Mouse (Mus musculus) kidney, postnatal 0 days (tissue): ENCODE measurements around the gene Ebf1. TPM values are rescaled to one million over a fixed set of nuclear protein-coding genes. Genes with fewer than 3 reads are reported as not detected.

Source experiments
- ATAC-seq: fragments of 200-750 bp; cut with Nextera tagmentation; replicated peaks from 2 replicates; pipeline ENCODE4 v1.8.0; 2017; ENCODE audit warnings: low read depth, moderate number of reproducible peaks, moderate TSS enrichment, moderate library complexity; ENCODE audit not compliant: low FRiP score
- DNase-seq: peaks from one replicate; pipeline ENCODE4 v3.0.0-alpha.2; 2016; ENCODE audit warnings: low spot score
- H3K27ac ChIP-seq: fragments of 300-500 bp; sonication (generic); 2 replicates; pipeline ENCODE4 v1.5.1; 2014; ENCODE audit warnings: mild to moderate bottlenecking
- H3K27me3 ChIP-seq: fragments of 300-500 bp; sonication (generic); 2 replicates; pipeline ENCODE4 v1.6.1; 2014; ENCODE audit warnings: low read length, mixed read lengths; ENCODE audit not compliant: insufficient read depth
- H3K36me3 ChIP-seq: fragments of 300-500 bp; sonication (generic); 2 replicates; pipeline ENCODE4 v1.6.1; 2014; ENCODE audit warnings: low read length, mixed read lengths; ENCODE audit not compliant: insufficient read depth
- H3K4me1 ChIP-seq: fragments of 300-500 bp; sonication (generic); replicated peaks from 2 replicates; pipeline ENCODE4 v1.6.1; 2014; ENCODE audit warnings: antibody characterized with exemption, low read length, mixed read lengths; ENCODE audit not compliant: insufficient read depth
- H3K4me2 ChIP-seq: fragments of 300-500 bp; sonication (generic); 2 replicates; pipeline ENCODE4 v1.6.1; 2014; ENCODE audit warnings: mild to moderate bottlenecking, low read length, moderate library complexity, mixed read lengths
- H3K4me3 ChIP-seq: fragments of 300-500 bp; sonication (generic); replicated peaks from 2 replicates; pipeline ENCODE4 v1.5.1; 2014; ENCODE audit warnings: low read depth, low read length
- H3K9ac ChIP-seq: fragments of 300-500 bp; sonication (generic); 2 replicates; pipeline ENCODE4 v1.6.1; 2014; ENCODE audit warnings: low read depth, low read length
- H3K9me3 ChIP-seq: fragments of 300-500 bp; sonication (generic); replicated peaks from 2 replicates; pipeline ENCODE4 v1.6.1; 2016; ENCODE audit warnings: low read length, inconsistent platforms, mixed read lengths
- CTCF ChIP-seq: IDR thresholded peaks from 2 replicates; pipeline ENCODE4 v1.5.1; 2016; ENCODE audit warnings: antibody characterized with exemption, low read depth, mild to moderate bottlenecking, moderate library complexity
- WGBS: fragments of 180-500 bp; shearing (Covaris S2); extraction: QIAGEN DNeasy Blood & Tissue Kit; methylation state at CpG from one replicate; pipeline ENCODE4 v1.1.7; 2014; 5-methylcytosine and 5-hydroxymethylcytosine counted together
- polyA plus RNA-seq: library from polyadenylated mRNA; unstranded; fragments of >200 nt; fragmentation: Nextera tagmentation; extraction: Ambion mirVana; gene quantifications from 2 replicates; pipeline ENCODE4 v1.2.1, GENCODE M21; 2015

Gene Ebf1
- polyA plus RNA-seq, 1 experiment from 2014 or later: 19.6 TPM

DNA sequence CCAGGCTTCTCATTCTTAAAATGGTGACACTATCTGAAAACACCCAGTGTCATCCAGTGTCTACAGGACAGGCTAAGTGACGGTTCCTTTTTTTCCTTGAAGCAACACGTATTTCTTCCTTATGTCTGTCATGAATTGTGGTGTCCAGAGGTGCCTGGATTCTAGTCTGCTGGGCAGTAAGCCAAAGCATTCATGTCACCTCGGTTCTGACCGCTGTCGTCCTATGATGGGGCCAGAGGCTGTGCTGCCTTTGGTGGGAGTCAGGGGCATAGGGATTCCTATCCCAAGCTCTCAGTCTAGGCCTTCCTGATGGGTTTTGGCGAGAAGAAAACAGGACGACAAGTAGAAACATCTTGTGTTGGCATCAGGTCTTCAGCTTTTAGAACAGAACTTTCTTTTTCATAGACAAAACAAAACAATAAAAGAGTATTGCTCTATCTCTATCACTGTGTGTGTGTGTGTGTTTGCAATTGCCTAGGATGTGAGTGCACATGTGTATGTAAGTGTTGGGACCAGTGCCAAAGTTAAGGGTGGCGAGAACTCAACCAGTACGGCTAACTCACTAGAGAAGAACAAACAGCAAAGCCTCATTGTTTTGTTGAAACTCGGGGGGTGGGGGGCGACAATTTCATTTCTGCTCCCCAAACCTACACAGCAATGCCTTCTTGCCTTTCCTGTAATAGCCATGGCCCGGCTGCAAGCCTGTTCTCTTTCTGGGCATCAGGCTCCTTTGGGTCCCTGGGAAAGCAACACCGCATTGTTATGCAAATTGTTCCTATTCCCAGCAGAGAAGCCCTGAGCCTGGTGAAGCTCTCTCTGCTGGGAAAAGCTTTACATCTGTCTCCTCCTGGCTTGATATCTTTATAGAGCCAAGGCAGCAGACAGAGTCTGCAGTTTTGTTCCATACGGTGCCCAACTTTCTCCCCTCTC, 224.3 kb downstream of the Ebf1 start:
- WGBS: 49% methylated on average over 14 of the region's 14 CpGs

DNA sequence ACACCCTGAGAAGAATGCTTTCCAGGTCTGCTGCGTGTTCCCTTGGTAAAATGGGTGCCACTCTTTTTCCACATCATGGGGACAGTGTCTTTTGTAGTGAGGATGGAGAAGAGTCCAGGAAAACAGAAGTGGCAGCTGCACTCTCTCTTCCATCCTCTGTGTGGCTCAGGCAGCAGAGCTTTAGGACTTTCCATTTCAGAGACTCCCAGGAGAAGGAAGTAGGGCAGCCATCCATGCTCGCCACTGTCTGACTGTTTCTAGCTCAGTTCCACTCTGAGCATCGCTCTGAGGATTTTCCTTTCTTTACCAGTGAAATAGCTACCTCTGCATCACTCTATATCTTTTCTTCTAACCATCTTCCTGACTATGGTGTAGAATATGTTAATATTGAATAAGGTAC, 234.8 kb downstream of the Ebf1 start:
- no peak overlapping the region for H3K4me2 ChIP-seq
- H3K36me3 ChIP-seq: no peaks in the 10 kb centered on the region
- H3K27ac ChIP-seq: no peak overlapping the region
- no peaks in the 10 kb centered on the region for H3K9me3 ChIP-seq
- ATAC-seq: no peak
- TF ChIP-seq CTCF: no peak
- H3K27me3 ChIP-seq: no peaks in the 10 kb centered on the region
- H3K4me3 ChIP-seq: no peak overlapping the region
- 87% methylated on average over 3 of the region's 3 CpGs for WGBS
- DNase-seq: no peak
- no peak overlapping the region for H3K9ac ChIP-seq
- peaks cover 5% of the 10 kb centered on the region; the same call in 1 of the 2 replicates for H3K4me1 ChIP-seq

More for the DNA sequence above, 224.3 kb downstream of the Ebf1 start:
- no peak for DNase-seq
- no peaks in the 10 kb centered on the region for H3K9me3 ChIP-seq
- no peak for TF ChIP-seq CTCF
- H3K4me3 ChIP-seq: no peak overlapping the region
- ATAC-seq: no peak
- H3K4me1 ChIP-seq: no peaks in the 10 kb centered on the region
- H3K9ac ChIP-seq: no peak overlapping the region
- no peaks in the 10 kb centered on the region for H3K27me3 ChIP-seq
- H3K4me2 ChIP-seq: no peak overlapping the region
- H3K36me3 ChIP-seq: no peaks in the 10 kb centered on the region
- H3K27ac ChIP-seq: no peak overlapping the region

DNA sequence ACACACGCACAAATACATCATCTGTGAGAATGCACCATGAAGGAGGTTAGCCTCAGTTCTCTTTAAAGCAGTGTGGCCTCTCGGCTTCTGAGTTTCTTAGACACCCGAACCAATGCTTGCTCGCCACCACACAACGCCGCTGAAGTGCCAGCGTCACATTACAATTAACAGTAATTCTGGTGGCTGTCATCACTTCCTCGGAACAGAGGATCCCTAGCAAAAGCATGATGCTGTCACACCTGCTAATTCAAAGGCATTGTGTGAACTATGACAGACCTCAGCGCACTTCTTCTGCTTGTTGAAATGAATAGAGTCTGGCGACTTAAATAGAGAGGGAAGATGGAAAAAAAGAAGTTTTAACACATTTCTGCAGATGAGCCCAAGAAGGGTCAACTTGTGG, 235.8 kb downstream of the Ebf1 start:
- 81% methylated on average over 10 of the region's 10 CpGs for WGBS
- TF ChIP-seq CTCF: no peak
- H3K36me3 ChIP-seq: no peaks in the 10 kb centered on the region
- no peak overlapping the region for H3K4me3 ChIP-seq
- ATAC-seq (no peak), DNase-seq (no peak)
- H3K9me3 ChIP-seq: no peaks in the 10 kb centered on the region
- no peak overlapping the region for H3K9ac ChIP-seq
- H3K27me3 ChIP-seq: no peaks in the 10 kb centered on the region
- peaks cover 5% of the 10 kb centered on the region; the same call in 1 of the 2 replicates for H3K4me1 ChIP-seq
- H3K27ac ChIP-seq: no peak overlapping the region
- no peak overlapping the region for H3K4me2 ChIP-seq

DNA sequence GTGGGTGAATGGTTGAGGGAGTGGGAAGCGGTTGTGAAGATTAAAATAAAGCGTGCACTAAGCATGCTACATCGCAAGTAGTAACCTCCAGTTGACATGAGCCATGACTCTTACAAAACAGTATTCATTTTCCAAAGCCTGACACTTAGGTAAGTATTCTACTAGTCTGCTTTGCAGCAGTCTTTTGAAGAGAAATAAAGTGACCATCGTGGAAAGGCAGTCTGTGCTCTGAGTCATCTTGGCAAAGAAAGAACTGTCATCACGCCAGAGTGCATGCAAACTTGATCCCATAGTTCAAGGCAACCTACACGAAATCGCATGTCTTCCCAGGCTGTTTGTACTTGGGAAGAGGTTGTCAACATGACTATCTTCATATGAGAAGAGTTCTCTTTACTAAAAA, 237.4 kb downstream of the Ebf1 start:
- Histone ChIP-seq H3K27me3 (no peaks in the 10 kb centered on the region), H3K4me2 (no peak overlapping the region), H3K4me3 (no peak overlapping the region), H3K9me3 (no peaks in the 10 kb centered on the region), H3K4me1 (peaks cover 5% of the 10 kb centered on the region; the same call in 1 of the 2 replicates), H3K9ac (no peak overlapping the region), H3K27ac (no peak overlapping the region), H3K36me3 (no peaks in the 10 kb centered on the region)
- 68% methylated on average over 7 of the region's 7 CpGs for WGBS
- TF ChIP-seq CTCF: no peak
- no peak for DNase-seq
- no peak for ATAC-seq

DNA sequence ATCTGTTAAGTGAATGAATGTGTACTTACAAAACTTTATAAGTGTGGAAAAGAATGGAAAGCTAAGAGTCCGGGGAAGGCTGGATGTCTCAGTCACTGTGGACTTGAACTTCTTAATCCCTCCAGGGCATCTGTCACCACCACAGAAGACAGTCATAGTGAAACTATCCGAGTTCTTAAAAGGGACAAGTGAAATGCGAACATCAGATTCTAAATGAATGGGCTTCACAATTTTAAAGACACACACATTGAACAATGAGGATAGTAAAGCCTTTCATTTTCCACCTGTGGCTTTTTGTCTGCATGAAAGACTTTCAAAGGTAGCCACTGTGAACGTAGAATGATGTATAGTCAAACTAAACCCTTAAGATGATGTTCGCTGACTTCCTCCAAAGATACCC, 244.0 kb downstream of the Ebf1 start:
- Histone ChIP-seq H3K27me3 (no peaks in the 10 kb centered on the region), H3K4me2 (no peak overlapping the region), H3K4me1 (no peaks in the 10 kb centered on the region), H3K36me3 (no peaks in the 10 kb centered on the region), H3K4me3 (no peak overlapping the region), H3K9ac (no peak overlapping the region), H3K27ac (no peak overlapping the region), H3K9me3 (no peaks in the 10 kb centered on the region)
- TF ChIP-seq CTCF: no peak
- DNase-seq (no peak), ATAC-seq (no peak)
- 96% methylated on average over 5 of the region's 5 CpGs for WGBS

DNA sequence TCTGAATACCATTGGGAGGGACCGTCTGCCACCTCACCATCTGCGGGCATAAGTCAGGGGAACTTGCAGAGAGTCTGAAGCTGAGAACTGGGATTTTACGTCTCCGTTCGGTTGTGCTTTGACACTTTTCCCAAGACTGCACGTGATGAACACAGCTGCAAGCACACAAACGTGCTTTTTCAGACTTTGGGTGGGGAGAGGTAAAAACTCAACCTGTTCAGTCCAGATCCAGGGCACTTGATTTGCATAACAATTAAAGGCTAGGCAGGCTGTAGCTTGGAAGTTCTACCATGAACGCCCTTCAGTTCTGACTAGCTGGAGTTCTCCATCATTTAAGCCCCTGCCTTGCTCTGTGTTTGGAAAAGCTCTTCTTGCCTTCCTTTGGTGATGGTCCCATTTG, 246.8 kb downstream of the Ebf1 start:
- DNase-seq (no peak), ATAC-seq (no peak)
- TF ChIP-seq CTCF: no peak
- H3K4me2 ChIP-seq: no peak overlapping the region
- H3K9me3 ChIP-seq: no peaks in the 10 kb centered on the region
- H3K9ac ChIP-seq: no peak overlapping the region
- no peak overlapping the region for H3K27ac ChIP-seq
- H3K4me3 ChIP-seq: no peak overlapping the region
- no peaks in the 10 kb centered on the region for H3K36me3 ChIP-seq
- no peaks in the 10 kb centered on the region for H3K27me3 ChIP-seq
- WGBS: 49% methylated on average over 8 of the region's 8 CpGs
- H3K4me1 ChIP-seq: no peaks in the 10 kb centered on the region
